Mouse (Mus musculus): ENCODE data around the gene Ift22. TPM values are rescaled to one million over a fixed set of nuclear protein-coding genes. Genes with fewer than 3 reads are reported as not detected.
A peak's percentile ranks its signal among the peaks of the same experiment; 100 is the strongest.

Gene Ift22
- polyA plus RNA-seq, 1 experiment from 2014 or later = 62.3 TPM

DNA sequence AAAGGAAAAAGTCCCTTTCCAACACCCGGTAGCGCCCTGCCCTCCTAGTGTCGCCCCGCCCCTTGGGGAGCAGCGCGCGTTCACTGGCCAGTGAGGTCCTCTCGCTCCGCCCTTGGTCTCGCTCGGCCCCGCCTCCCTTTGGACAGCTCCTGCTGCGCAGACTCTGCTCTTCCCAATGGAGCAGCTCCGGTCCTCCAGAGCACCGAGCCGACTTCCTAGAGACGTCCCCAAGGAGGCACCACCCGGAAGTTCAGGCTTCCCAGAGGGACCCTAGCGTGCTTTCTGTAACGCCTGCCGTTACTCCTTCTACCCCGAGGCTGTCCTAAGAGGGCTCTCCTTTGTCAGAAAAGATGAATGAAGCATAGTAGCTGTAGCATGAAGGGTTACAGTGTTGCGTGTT lies 45.1 kb downstream of the Ift22 start, which contains the start of gene Fis1:
Fis1 (plus strand) TSS at position 261 of the 400 bp plus-strand sequence.
- 0% methylated on average over 23 of the region's 23 CpGs for WGBS
- peaks cover 10% of the 10 kb centered on the region for H3K4me1 ChIP-seq
- H3K4me2 ChIP-seq = peak within 1 kb of the TSS; percentile 57
- peak within 1 kb of the TSS; percentile 73 for H3K4me3 ChIP-seq (replicated peaks)
- H3K9me3 ChIP-seq = no peaks in the 10 kb centered on the region
- no peaks in the 10 kb centered on the region for H3K27me3 ChIP-seq (replicated peaks)
- peaks cover 4% of the 10 kb centered on the region; the same call in 1 of the 2 replicates for H3K36me3 ChIP-seq
- H3K27ac ChIP-seq = peak within 1 kb of the TSS; percentile 60
- peak within 1 kb of the TSS; percentile 76 for H3K9ac ChIP-seq
- peak; percentile 99 for ATAC-seq (ENCODE audit: insufficient read depth, low FRiP score, low read depth)

DNA sequence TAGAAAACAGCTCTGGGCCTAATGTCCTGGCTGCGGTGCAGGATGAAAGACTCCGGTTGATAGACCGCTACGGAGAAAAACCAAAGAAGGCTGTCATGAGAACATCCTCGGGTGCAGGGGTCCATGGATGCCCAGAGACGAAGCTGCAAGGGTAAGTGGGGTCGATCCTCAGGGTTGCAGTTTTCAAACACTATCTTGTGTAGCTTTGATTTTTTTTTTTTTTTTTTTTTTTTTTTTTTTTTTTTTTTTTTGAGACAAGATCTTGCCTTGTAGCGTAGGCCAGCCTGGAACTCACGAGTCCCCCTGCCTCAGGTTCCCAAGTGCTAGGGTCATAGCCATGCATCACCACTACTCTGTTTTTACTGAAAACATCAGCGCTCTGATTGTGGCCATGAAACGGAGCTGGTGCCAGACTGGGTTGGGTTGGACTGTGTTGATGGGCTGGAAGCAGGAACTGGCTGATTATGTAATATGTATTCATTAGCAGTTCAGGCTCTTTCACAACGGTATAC lies 45.5 kb downstream of the Ift22 start:
- peaks cover 10% of the 10 kb centered on the region for H3K4me1 ChIP-seq
- H3K4me2 ChIP-seq = peak overlapping the region; percentile 54
- peaks cover 4% of the 10 kb centered on the region; the same call in 1 of the 2 replicates for H3K36me3 ChIP-seq
- H3K9ac ChIP-seq = peak overlapping the region; percentile 76
- no peak for ATAC-seq (ENCODE audit: insufficient read depth, low FRiP score, low read depth)
- WGBS = 2% methylated on average over 12 of the region's 12 CpGs
- peak overlapping the region; percentile 73 for H3K4me3 ChIP-seq (replicated peaks)
- no peaks in the 10 kb centered on the region for H3K27me3 ChIP-seq (replicated peaks)
- H3K9me3 ChIP-seq = no peaks in the 10 kb centered on the region
- H3K27ac ChIP-seq = peak overlapping the region; percentile 60

DNA sequence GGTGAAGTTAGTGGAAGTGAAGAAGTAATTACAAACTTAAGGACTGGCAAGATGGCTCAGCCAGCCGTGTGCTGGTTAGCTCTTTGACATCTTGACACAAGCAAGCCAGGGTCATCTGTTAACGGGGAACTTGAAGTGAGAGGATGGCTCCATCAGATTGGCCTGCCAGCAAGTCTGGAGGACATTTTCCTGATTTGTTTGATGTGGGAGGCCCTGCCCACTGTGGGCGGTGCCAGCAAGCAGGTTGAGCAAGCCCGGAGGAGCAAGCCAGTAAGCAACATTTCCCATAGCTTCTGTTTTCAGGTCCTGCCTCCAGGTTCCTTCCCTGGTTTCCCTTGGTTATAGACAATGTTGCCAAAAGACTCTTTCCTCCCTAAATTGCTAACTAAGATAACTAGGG lies 47.7 kb downstream of the Ift22 start:
- H3K9me3 ChIP-seq = no peaks in the 10 kb centered on the region
- 75% methylated on average over 4 of the region's 4 CpGs for WGBS
- H3K36me3 ChIP-seq = peaks cover 4% of the 10 kb centered on the region; the same call in 1 of the 2 replicates
- ATAC-seq (ENCODE audit: insufficient read depth, low FRiP score, low read depth) = no peak
- peaks cover 13% of the 10 kb centered on the region for H3K4me1 ChIP-seq
- H3K4me3 ChIP-seq (replicated peaks) = no peak overlapping the region
- no peak overlapping the region for H3K4me2 ChIP-seq
- H3K9ac ChIP-seq = no peak overlapping the region
- no peaks in the 10 kb centered on the region for H3K27me3 ChIP-seq (replicated peaks)
- no peak overlapping the region for H3K27ac ChIP-seq

DNA sequence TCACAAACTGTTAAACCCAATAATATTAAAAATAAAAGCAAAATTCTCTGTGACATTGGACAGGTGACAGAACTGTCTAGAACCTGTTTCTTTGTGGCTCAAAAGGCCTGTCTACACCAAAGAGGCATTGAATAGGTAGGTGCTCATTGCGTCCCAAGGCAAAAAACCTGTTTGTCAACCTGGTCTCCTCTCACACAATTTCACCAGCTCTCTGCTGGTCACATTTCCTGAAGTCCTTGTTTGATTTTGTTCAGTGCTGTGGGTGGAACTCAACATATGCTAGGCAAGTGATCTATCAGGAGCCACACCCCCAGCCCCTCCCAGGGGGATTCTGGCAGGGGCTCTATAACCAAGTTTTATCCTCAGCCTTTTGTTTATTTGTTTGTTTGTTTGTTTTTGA lies 49.3 kb downstream of the Ift22 start:
- no peak for ATAC-seq (ENCODE audit: insufficient read depth, low FRiP score, low read depth)
- Histone ChIP-seq H3K9me3 (no peaks in the 10 kb centered on the region), H3K27me3 (replicated peaks) (no peaks in the 10 kb centered on the region), H3K4me2 (no peak overlapping the region), H3K27ac (peak overlapping the region; percentile 65), H3K4me3 (replicated peaks) (no peak overlapping the region), H3K36me3 (peaks cover 4% of the 10 kb centered on the region; the same call in 1 of the 2 replicates), H3K4me1 (peaks cover 18% of the 10 kb centered on the region), H3K9ac (no peak overlapping the region)
- WGBS = 67% methylated on average over 1 of the region's 1 CpGs

DNA sequence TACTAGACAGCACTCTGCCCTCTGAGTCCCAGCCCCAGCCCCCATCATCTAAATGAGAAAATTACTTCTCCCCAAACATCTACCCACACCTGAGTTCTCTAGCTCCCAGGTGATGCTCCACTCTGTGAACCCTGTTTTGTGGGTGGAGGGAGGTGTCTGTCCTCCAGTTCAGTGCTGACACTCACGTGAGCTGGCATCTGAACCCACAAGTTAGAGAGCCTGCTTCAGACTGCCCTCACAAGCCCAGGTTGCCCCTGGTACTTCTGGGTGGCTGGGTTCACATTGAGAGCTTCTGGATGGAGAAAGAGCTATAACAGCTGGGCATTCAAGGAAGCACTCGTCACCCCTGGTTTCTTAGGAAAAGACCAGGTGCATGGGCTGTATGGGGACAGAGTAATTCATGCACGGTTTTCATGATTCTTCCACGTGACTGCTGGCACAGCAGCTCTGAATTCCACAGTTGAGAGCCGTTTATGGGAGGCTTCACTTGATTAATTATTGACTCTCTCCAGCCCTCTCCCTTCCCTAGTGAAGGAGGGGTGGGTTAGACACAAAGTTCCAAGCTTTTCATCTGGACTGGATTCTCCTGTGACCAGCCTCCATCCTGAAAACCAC lies 51.1 kb downstream of the Ift22 start:
- ATAC-seq (ENCODE audit: insufficient read depth, low FRiP score, low read depth) = no peak
- 44% methylated on average over 5 of the region's 5 CpGs for WGBS
- Histone ChIP-seq H3K27me3 (replicated peaks) (no peaks in the 10 kb centered on the region), H3K27ac (peak overlapping the region; percentile 74), H3K9ac (no peak overlapping the region), H3K9me3 (no peaks in the 10 kb centered on the region), H3K4me2 (no peak overlapping the region), H3K36me3 (peaks cover 14% of the 10 kb centered on the region), H3K4me1 (peaks cover 23% of the 10 kb centered on the region), H3K4me3 (replicated peaks) (no peak overlapping the region)

DNA sequence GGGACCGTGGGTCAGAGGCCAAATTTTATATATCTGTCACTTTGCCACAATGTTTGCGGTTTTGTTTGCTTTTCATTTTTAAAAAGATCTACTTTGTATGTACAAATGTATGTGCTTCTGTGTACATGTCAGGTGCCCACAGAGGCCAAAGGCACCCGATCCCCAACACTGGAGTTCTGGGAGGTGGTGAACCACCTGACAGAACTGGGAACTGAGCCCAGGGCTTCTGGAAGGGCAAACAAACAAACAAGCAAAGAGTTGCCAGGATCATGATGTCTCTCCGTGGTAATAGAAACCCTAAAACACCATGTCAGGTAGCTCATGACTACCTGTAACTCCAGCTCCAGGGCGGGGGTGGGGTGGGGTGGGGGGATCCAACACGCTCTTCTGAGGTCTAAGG lies 52.1 kb downstream of the Ift22 start:
- H3K27ac ChIP-seq = no peak overlapping the region

DNA sequence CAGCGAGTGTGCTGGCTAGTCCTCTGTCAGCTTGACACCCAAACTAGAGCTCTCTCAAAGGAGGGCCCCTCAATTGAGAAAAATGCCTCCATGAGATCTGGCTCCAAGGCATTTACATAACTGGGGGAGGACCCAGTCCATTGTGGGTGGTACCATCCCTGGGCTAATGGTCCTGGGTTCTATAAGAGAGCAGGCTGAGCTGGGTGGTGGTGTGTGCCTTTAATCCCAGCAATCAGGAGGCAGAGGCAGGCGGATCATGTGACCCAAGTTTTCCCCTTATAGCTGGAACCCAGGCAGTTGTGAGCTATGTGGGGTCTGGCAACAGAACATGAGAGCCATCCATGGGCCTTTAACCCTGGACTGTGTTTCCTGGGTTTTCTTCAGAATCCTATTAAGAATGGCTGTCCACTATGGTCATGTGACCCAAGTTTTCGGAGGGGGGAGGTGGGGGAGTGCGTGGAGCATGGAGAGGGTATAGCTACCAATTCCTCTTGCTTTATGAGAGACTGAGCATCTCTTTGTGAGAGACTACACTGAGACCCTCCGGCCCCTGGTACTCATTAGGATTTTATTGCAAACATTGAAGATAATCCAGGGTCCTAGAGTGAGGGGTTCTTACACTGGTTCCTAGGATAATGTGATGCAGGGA lies 53.5 kb downstream of the Ift22 start:
- peaks cover 23% of the 10 kb centered on the region for H3K36me3 ChIP-seq
- H3K4me2 ChIP-seq = peak overlapping the region; percentile 69
- H3K27ac ChIP-seq = peak overlapping the region; percentile 82
- peak overlapping the region; percentile 63 for H3K4me3 ChIP-seq (replicated peaks)
- WGBS = 28% methylated on average over 5 of the region's 5 CpGs
- ATAC-seq (ENCODE audit: insufficient read depth, low FRiP score, low read depth) = no peak
- no peaks in the 10 kb centered on the region for H3K27me3 ChIP-seq (replicated peaks)
- peaks cover 31% of the 10 kb centered on the region for H3K4me1 ChIP-seq
- H3K9me3 ChIP-seq = no peaks in the 10 kb centered on the region
- peak overlapping the region; percentile 43; the same call in 1 of the 2 replicates for H3K9ac ChIP-seq

More for the DNA sequence above, 52.1 kb downstream of the Ift22 start:
- H3K4me1 ChIP-seq = peaks cover 22% of the 10 kb centered on the region
- ATAC-seq (ENCODE audit: insufficient read depth, low FRiP score, low read depth) = no peak
- H3K4me2 ChIP-seq = no peak overlapping the region
- H3K27me3 ChIP-seq (replicated peaks) = no peaks in the 10 kb centered on the region
- H3K4me3 ChIP-seq (replicated peaks) = no peak overlapping the region
- 89% methylated on average over 6 of the region's 6 CpGs for WGBS
- H3K9me3 ChIP-seq = no peaks in the 10 kb centered on the region
- peaks cover 20% of the 10 kb centered on the region for H3K36me3 ChIP-seq
- H3K9ac ChIP-seq = no peak overlapping the region

DNA sequence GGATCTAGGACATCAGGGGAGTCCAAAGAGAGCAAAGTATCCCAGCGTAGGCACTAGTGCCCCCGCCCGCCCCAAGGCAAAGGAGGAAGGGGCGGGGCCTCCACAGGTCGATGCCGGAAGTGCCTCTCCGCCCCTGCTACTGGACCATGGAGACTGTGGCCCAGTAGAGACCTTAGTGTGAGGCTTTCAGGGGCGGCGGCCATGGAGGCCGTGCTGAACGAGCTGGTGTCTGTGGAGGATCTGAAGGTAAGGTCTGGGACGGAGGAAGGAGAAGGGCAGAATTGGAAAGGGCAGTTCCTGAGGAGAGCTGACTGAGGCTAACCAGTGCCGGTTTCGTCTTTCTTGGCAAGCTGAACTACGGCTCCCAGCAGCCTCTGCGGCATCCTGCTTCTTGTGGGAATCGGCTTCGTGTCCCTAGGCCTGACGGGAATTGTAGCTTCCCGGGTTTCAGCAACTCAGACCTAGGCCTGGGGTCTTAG lies 54.1 kb downstream of the Ift22 start:
- WGBS = 0% methylated on average over 20 of the region's 20 CpGs
- peak overlapping the region; percentile 82 for H3K27ac ChIP-seq
- peaks cover 37% of the 10 kb centered on the region for H3K4me1 ChIP-seq
- peaks cover 23% of the 10 kb centered on the region for H3K36me3 ChIP-seq
- peak overlapping the region; percentile 43 for H3K9ac ChIP-seq
- H3K9me3 ChIP-seq = no peaks in the 10 kb centered on the region
- peak; percentile 83 for ATAC-seq (ENCODE audit: insufficient read depth, low FRiP score, low read depth)
- H3K4me3 ChIP-seq (replicated peaks) = peak overlapping the region; percentile 63
- peak overlapping the region; percentile 69 for H3K4me2 ChIP-seq
- no peaks in the 10 kb centered on the region for H3K27me3 ChIP-seq (replicated peaks)

DNA sequence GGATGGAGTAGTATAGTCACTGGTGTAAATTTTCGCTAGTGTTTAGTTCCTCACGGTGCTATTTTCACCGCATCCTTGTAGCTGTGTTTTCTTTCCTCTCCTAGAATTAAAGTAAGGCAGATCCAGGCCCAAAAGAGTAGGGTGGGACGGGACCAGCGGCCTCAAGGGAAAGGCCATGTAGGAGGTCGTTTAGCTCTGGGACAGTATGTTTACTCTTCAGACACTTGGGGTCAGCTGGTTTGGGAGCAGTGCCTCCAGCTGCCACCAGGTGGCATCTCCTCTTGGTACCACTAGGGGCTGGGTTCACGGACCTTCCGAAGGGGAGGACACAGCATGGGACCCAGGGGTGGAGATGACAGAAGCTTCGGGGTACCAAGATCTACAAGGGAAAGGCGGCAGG lies 54.6 kb downstream of the Ift22 start:
- Histone ChIP-seq H3K27me3 (replicated peaks) (no peaks in the 10 kb centered on the region), H3K9me3 (no peaks in the 10 kb centered on the region), H3K27ac (peak overlapping the region; percentile 82), H3K4me3 (replicated peaks) (peak overlapping the region; percentile 63), H3K9ac (peak overlapping the region; percentile 43), H3K4me2 (peak overlapping the region; percentile 69), H3K4me1 (peaks cover 42% of the 10 kb centered on the region), H3K36me3 (peaks cover 23% of the 10 kb centered on the region)
- WGBS = 1% methylated on average over 10 of the region's 10 CpGs
- peak; percentile 45; the same call in 1 of the 2 replicates for ATAC-seq (ENCODE audit: insufficient read depth, low FRiP score, low read depth)

DNA sequence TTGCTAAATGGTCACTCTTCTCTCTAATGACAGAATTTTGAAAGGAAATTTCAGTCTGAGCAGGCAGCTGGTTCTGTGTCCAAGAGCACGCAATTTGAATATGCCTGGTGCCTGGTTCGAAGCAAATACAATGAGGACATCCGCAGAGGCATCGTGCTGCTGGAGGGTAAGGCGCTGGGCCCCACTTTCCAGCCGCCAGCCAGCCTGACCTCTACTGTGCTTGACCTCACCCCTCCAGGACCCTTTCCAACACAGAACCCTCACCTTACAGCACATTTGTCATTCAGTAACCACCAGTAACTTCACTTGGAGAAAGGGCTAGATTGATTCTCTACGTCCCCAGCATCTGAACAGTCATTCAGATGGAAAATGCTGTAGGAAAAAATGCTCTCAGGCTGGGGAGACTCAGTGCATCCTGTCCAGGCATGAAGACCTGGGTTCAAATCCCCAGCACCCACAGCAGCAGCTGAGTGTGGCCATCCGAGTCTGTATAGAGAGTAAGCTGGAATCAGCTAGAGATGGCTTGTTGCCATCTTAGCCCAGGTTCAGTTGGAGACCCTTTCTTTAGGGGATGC lies 55.1 kb downstream of the Ift22 start:
- 67% methylated on average over 8 of the region's 8 CpGs for WGBS
- peak overlapping the region; percentile 69 for H3K4me2 ChIP-seq
- H3K9me3 ChIP-seq = no peaks in the 10 kb centered on the region
- H3K4me1 ChIP-seq = peaks cover 46% of the 10 kb centered on the region
- no peak for ATAC-seq (ENCODE audit: insufficient read depth, low FRiP score, low read depth)
- peak overlapping the region; percentile 63 for H3K4me3 ChIP-seq (replicated peaks)
- H3K27me3 ChIP-seq (replicated peaks) = no peaks in the 10 kb centered on the region
- H3K36me3 ChIP-seq = peaks cover 23% of the 10 kb centered on the region
- H3K27ac ChIP-seq = peak overlapping the region; percentile 82
- 0 out of 2 replicates have a peak overlapping the region, but pooled peaks have one; percentile 43 for H3K9ac ChIP-seq

Data from stomach, embryonic 15.5 days (tissue).